Mouse (Mus musculus): ENCODE measurements around the gene Btbd16.

The Btbd16 gene

GRCm38 (mm10) chr7:130862501-130862900 is 88.6 kb downstream of the Btbd16 start:
- no peak for DNase-seq (ENCODE audit: low read depth, low spot score)

GRCm38 (mm10) chr7:130864711-130865110 is 90.8 kb downstream of the Btbd16 start:
- DNase-seq (ENCODE audit: low read depth, low spot score), result no peak

- DNase-seq (ENCODE audit: low read depth, low spot score), result peak; percentile 94
These were observed 92.0 kb downstream of the Btbd16 start, which contains the start of gene Plekha1 for GRCm38 (mm10) chr7:130865613-130866591. Gene Plekha1 (plus strand): TSS chr7:130865756.

- DNase-seq (ENCODE audit: low read depth, low spot score), result no peak
These were observed 92.8 kb downstream of the Btbd16 start for GRCm38 (mm10) chr7:130866640-130867039.

- no peak for DNase-seq (ENCODE audit: low read depth, low spot score)
These were observed 93.4 kb downstream of the Btbd16 start for GRCm38 (mm10) chr7:130867256-130867655.
